Mouse (Mus musculus): ENCODE measurements around the gene Hist1h2af.

- TF ChIP-seq GATA1 (IDR thresholded peaks at IDR 0.05; ENCODE audit: borderline replicate concordance, low read length) (no peak), CTCF (IDR thresholded peaks at IDR 0.05; ENCODE audit: low read depth, low read length) (no peak), TAL1 (conservative IDR thresholded peaks at IDR 0.05; ENCODE audit: low read depth, low read length) (no peak), POLR2AphosphoS5 (IDR thresholded peaks at IDR 0.05; ENCODE audit: insufficient replicate concordance, low read depth, low read length) (no peak; the same call in 1 of the 2 replicates)
Observed at GRCm38 (mm10) chr13:23575271-23575851, 41.7 kb downstream of the Hist1h2af start, which contains the start of gene Hist1h3d.

Measured in G1E (cell line).